Mouse (Mus musculus): ENCODE results near the gene Fbp2. TPM values are rescaled to one million over a fixed set of nuclear protein-coding genes. Genes with fewer than 3 reads are reported as not detected.
A peak's percentile ranks its signal among the peaks of the same experiment; 100 is the strongest.

The Fbp2 gene
- 0.23 and 0.28 TPM in 2 replicates for polyA plus RNA-seq (2016; fragmentation: Nextera tagmentation; extraction: Ambion mirVana)

- no peak within 1 kb of the TSS for H3K9ac ChIP-seq
- no peak within 1 kb of the TSS for H3K4me3 ChIP-seq
- H3K9me3 ChIP-seq: no peaks in the 10 kb centered on the region
- H3K4me1 ChIP-seq: peaks cover 3% of the 10 kb centered on the region; the same call in 1 of the 2 replicates
- no peak within 1 kb of the TSS for H3K4me2 ChIP-seq (replicated peaks)
- H3K36me3 ChIP-seq: no peaks in the 10 kb centered on the region
- no peak within 1 kb of the TSS for H3K27ac ChIP-seq
- no peak for ATAC-seq (ENCODE audit: insufficient number of reproducible peaks, insufficient read depth, low FRiP score, low TSS enrichment)
- no peaks in the 10 kb centered on the region for H3K27me3 ChIP-seq
- 66% methylated on average over 21 of the region's 21 CpGs for WGBS
Measured at GRCm38 (mm10) chr13:62857941-62858915, at the start of gene Fbp2. Gene Fbp2 (minus strand): TSS chr13:62858422.

GRCm38 (mm10) chr13:62907527-62908162 is 49.4 kb upstream of the Fbp2 start:
- peaks cover 12% of the 10 kb centered on the region for H3K4me1 ChIP-seq
- no peak overlapping the region for H3K4me3 ChIP-seq
- no peaks in the 10 kb centered on the region for H3K9me3 ChIP-seq
- no peaks in the 10 kb centered on the region for H3K36me3 ChIP-seq
- no peaks in the 10 kb centered on the region for H3K27me3 ChIP-seq
- 35% methylated on average over 14 of the region's 14 CpGs for WGBS
- H3K9ac ChIP-seq: no peak overlapping the region
- 0 out of 2 replicates have a peak overlapping the region, but pooled peaks have one; percentile 66 for H3K27ac ChIP-seq
- peak overlapping the region; percentile 21; the same call in 1 of the 2 replicates for H3K4me2 ChIP-seq (replicated peaks)
- ATAC-seq (ENCODE audit: insufficient number of reproducible peaks, insufficient read depth, low FRiP score, low TSS enrichment): no peak

GRCm38 (mm10) chr13:62901139-62901538 is 42.9 kb upstream of the Fbp2 start:
- Histone ChIP-seq H3K9me3 (no peaks in the 10 kb centered on the region), H3K9ac (no peak overlapping the region), H3K4me2 (replicated peaks) (no peak overlapping the region), H3K36me3 (no peaks in the 10 kb centered on the region), H3K4me1 (no peaks in the 10 kb centered on the region), H3K27ac (no peak overlapping the region), H3K27me3 (no peaks in the 10 kb centered on the region), H3K4me3 (no peak overlapping the region)
- no peak for ATAC-seq (ENCODE audit: insufficient number of reproducible peaks, insufficient read depth, low FRiP score, low TSS enrichment)

- Histone ChIP-seq H3K27ac (no peak overlapping the region), H3K4me3 (no peak overlapping the region), H3K4me1 (no peaks in the 10 kb centered on the region), H3K27me3 (no peaks in the 10 kb centered on the region), H3K36me3 (no peaks in the 10 kb centered on the region), H3K9ac (no peak overlapping the region), H3K9me3 (no peaks in the 10 kb centered on the region), H3K4me2 (replicated peaks) (no peak overlapping the region)
- WGBS: 87% methylated on average over 4 of the region's 4 CpGs
- ATAC-seq (ENCODE audit: insufficient number of reproducible peaks, insufficient read depth, low FRiP score, low TSS enrichment): no peak
Measured at GRCm38 (mm10) chr13:62897927-62898646, 39.9 kb upstream of the Fbp2 start.

- peaks cover 23% of the 10 kb centered on the region for H3K27me3 ChIP-seq
- H3K4me3 ChIP-seq: no peak overlapping the region
- no peak for ATAC-seq (ENCODE audit: insufficient number of reproducible peaks, insufficient read depth, low FRiP score, low TSS enrichment)
- no peaks in the 10 kb centered on the region for H3K36me3 ChIP-seq
- 81% methylated on average over 9 of the region's 9 CpGs for WGBS
- no peak overlapping the region for H3K4me2 ChIP-seq (replicated peaks)
- no peak overlapping the region for H3K27ac ChIP-seq
- H3K9ac ChIP-seq: no peak overlapping the region
- no peaks in the 10 kb centered on the region; the same call in 1 of the 2 replicates for H3K4me1 ChIP-seq
- no peaks in the 10 kb centered on the region for H3K9me3 ChIP-seq
Measured at GRCm38 (mm10) chr13:62893044-62893842, 35.0 kb upstream of the Fbp2 start.

- no peaks in the 10 kb centered on the region for H3K36me3 ChIP-seq
- no peak for ATAC-seq (ENCODE audit: insufficient number of reproducible peaks, insufficient read depth, low FRiP score, low TSS enrichment)
- H3K27me3 ChIP-seq: peaks cover 43% of the 10 kb centered on the region
- no peak overlapping the region for H3K9ac ChIP-seq
- no peak overlapping the region for H3K4me2 ChIP-seq (replicated peaks)
- no peak overlapping the region for H3K27ac ChIP-seq
- H3K9me3 ChIP-seq: no peaks in the 10 kb centered on the region
- H3K4me3 ChIP-seq: no peak overlapping the region
- peaks cover 8% of the 10 kb centered on the region for H3K4me1 ChIP-seq
- 63% methylated on average over 2 of the region's 2 CpGs for WGBS
Measured at GRCm38 (mm10) chr13:62889311-62889710, 31.1 kb upstream of the Fbp2 start.

GRCm38 (mm10) chr13:62887712-62888441 is 29.7 kb upstream of the Fbp2 start, which contains the start of gene Fbp1:
Gene Fbp1 (minus strand): TSS chr13:62888282.
- Histone ChIP-seq H3K4me2 (replicated peaks) (peak within 1 kb of the TSS; percentile 45), H3K9ac (no peak within 1 kb of the TSS), H3K4me1 (peaks cover 8% of the 10 kb centered on the region), H3K27ac (no peak within 1 kb of the TSS), H3K4me3 (peak within 1 kb of the TSS; percentile 26), H3K9me3 (no peaks in the 10 kb centered on the region), H3K36me3 (no peaks in the 10 kb centered on the region), H3K27me3 (peaks cover 43% of the 10 kb centered on the region)
- no peak for ATAC-seq (ENCODE audit: insufficient number of reproducible peaks, insufficient read depth, low FRiP score, low TSS enrichment)
- WGBS: 5% methylated on average over 28 of the region's 29 CpGs

- Histone ChIP-seq H3K4me2 (replicated peaks) (no peak overlapping the region), H3K9ac (no peak overlapping the region), H3K4me3 (no peak overlapping the region), H3K4me1 (peaks cover 8% of the 10 kb centered on the region), H3K27me3 (peaks cover 33% of the 10 kb centered on the region), H3K27ac (no peak overlapping the region), H3K9me3 (no peaks in the 10 kb centered on the region), H3K36me3 (no peaks in the 10 kb centered on the region)
- WGBS: 82% methylated on average over 3 of the region's 3 CpGs
- no peak for ATAC-seq (ENCODE audit: insufficient number of reproducible peaks, insufficient read depth, low FRiP score, low TSS enrichment)
Measured at GRCm38 (mm10) chr13:62884536-62884935, 26.3 kb upstream of the Fbp2 start.

GRCm38 (mm10) chr13:62883925-62884324 is 25.7 kb upstream of the Fbp2 start:
- Histone ChIP-seq H3K36me3 (no peaks in the 10 kb centered on the region), H3K27ac (no peak overlapping the region), H3K9me3 (no peaks in the 10 kb centered on the region), H3K4me1 (peaks cover 8% of the 10 kb centered on the region), H3K4me3 (no peak overlapping the region), H3K27me3 (peaks cover 27% of the 10 kb centered on the region), H3K9ac (no peak overlapping the region), H3K4me2 (replicated peaks) (no peak overlapping the region)
- ATAC-seq (ENCODE audit: insufficient number of reproducible peaks, insufficient read depth, low FRiP score, low TSS enrichment): no peak
- 87% methylated on average over 9 of the region's 9 CpGs for WGBS

GRCm38 (mm10) chr13:62883436-62883835 is 25.2 kb upstream of the Fbp2 start:
- ATAC-seq (ENCODE audit: insufficient number of reproducible peaks, insufficient read depth, low FRiP score, low TSS enrichment): no peak
- WGBS: 86% methylated on average over 2 of the region's 2 CpGs
- no peak overlapping the region for H3K4me3 ChIP-seq
- H3K4me2 ChIP-seq (replicated peaks): no peak overlapping the region
- H3K4me1 ChIP-seq: peaks cover 8% of the 10 kb centered on the region
- H3K27me3 ChIP-seq: peaks cover 22% of the 10 kb centered on the region
- H3K36me3 ChIP-seq: no peaks in the 10 kb centered on the region
- H3K9ac ChIP-seq: no peak overlapping the region
- no peaks in the 10 kb centered on the region for H3K9me3 ChIP-seq
- no peak overlapping the region for H3K27ac ChIP-seq

All from embryonic facial prominence, embryonic 12.5 days (tissue).